ENCODE assay signal across 7 mouse cellular contexts in the genomic region with DNA sequence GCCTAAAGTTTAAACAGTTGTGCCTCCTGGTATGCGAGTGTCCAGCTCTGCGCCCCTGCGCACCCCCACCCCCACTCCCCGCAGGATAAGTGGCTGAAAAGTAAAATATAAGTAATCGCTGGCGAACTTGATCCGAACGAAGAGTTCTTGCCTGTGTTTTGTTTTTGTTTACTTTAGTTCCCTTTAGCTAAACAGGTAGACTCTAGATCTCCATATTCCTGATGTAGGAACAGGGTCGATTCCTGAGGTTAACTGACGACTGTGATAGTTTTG. TPM values are rescaled to one million over a fixed set of nuclear protein-coding genes. Genes with fewer than 3 reads are reported as not detected.
DNase-seq lines count a peak whose midpoint lies in the region; ATAC-seq and TF ChIP-seq lines count a peak whose summit lies in the region.

No protein-coding gene starts in this region.

- no peak for TF ChIP-seq CTCF in small intestine, adult 2 months (IDR thresholded peaks at IDR 0.05; ENCODE audit: extremely low read depth, insufficient read length, insufficient replicate concordance, low read depth, low read length)

- peak overlapping the region; percentile 78 for H3K4me2 ChIP-seq in lung, embryonic 16.5 days (ENCODE audit: low read depth, low read length)
- peak overlapping the region; percentile 56 for H3K4me2 ChIP-seq in forebrain, embryonic 12.5 days
- H3K4me2 ChIP-seq in limb, embryonic 13.5 days (replicated peaks) = peak overlapping the region; percentile 76

- H3K36me3 ChIP-seq in lung, embryonic 16.5 days (ENCODE audit: control insufficient read depth, insufficient read depth, low read length) = no peaks in the 10 kb centered on the region
- no peaks in the 10 kb centered on the region for H3K36me3 ChIP-seq in forebrain, embryonic 12.5 days (replicated peaks)
- H3K36me3 ChIP-seq in limb, embryonic 13.5 days = no peaks in the 10 kb centered on the region
- no peaks in the 10 kb centered on the region for H3K36me3 ChIP-seq in small intestine, adult 2 months (ENCODE audit: control insufficient read depth, insufficient read depth, low read length)

- 5% methylated on average over 10 of the region's 10 CpGs for WGBS in lung, embryonic 16.5 days
- WGBS in forebrain, embryonic 12.5 days = 30% methylated on average over 10 of the region's 10 CpGs
- WGBS in limb, embryonic 13.5 days = 23% methylated on average over 10 of the region's 10 CpGs
- 5% methylated on average over 10 of the region's 10 CpGs for WGBS in small intestine, adult 2 months

- no peak for DNase-seq in lung, postnatal 4 days
- no peak for DNase-seq in adipocyte (ENCODE audit: low spot score)
- DNase-seq in spleen, postnatal 36 days (ENCODE audit: low spot score in 2 of 2) = no peak

- peak overlapping the region; percentile 78 for H3K9ac ChIP-seq in lung, embryonic 16.5 days (ENCODE audit: low read length)
- H3K9ac ChIP-seq in forebrain, embryonic 12.5 days = peak overlapping the region; percentile 94
- H3K9ac ChIP-seq in limb, embryonic 13.5 days = peak overlapping the region; percentile 93

- no peaks in the 10 kb centered on the region for H3K9me3 ChIP-seq in lung, embryonic 16.5 days (ENCODE audit: control insufficient read depth, low read length)
- no peaks in the 10 kb centered on the region for H3K9me3 ChIP-seq in forebrain, embryonic 12.5 days
- no peaks in the 10 kb centered on the region for H3K9me3 ChIP-seq in limb, embryonic 13.5 days

- TF ChIP-seq POLR2A in small intestine, adult 2 months (IDR thresholded peaks at IDR 0.05; ENCODE audit: low read depth, low read length) = no peak

- H3K27ac ChIP-seq in lung, embryonic 16.5 days (ENCODE audit: low read length) = peak overlapping the region; percentile 88
- no peak overlapping the region for H3K27ac ChIP-seq in forebrain, embryonic 12.5 days
- peak overlapping the region; percentile 76 for H3K27ac ChIP-seq in limb, embryonic 13.5 days
- 0 out of 2 replicates have a peak overlapping the region, but pooled peaks have one; percentile 34 for H3K27ac ChIP-seq in small intestine, adult 2 months (ENCODE audit: insufficient read depth, low read depth, low read length)

- peak overlapping the region; percentile 95 for H3K4me3 ChIP-seq in lung, embryonic 16.5 days (ENCODE audit: low read length)
- H3K4me3 ChIP-seq in forebrain, embryonic 12.5 days (replicated peaks) = peak overlapping the region; percentile 93
- H3K4me3 ChIP-seq in limb, embryonic 13.5 days = peak overlapping the region; percentile 95
- peak overlapping the region; percentile 94 for H3K4me3 ChIP-seq in small intestine, adult 2 months (ENCODE audit: low read depth, low read length)

- peak; percentile 31 for ATAC-seq in lung, embryonic 16.5 days (ENCODE audit: low read depth)
- ATAC-seq in forebrain, embryonic 12.5 days (ENCODE audit: low FRiP score) = no peak; the same call in 1 of the 2 replicates
- no peak for ATAC-seq in limb, embryonic 13.5 days (ENCODE audit: low FRiP score, low read depth)

- peaks cover 27% of the 10 kb centered on the region for H3K4me1 ChIP-seq in lung, embryonic 16.5 days (replicated peaks; ENCODE audit: control insufficient read depth, insufficient read depth, low read length)
- H3K4me1 ChIP-seq in forebrain, embryonic 12.5 days = peaks cover 26% of the 10 kb centered on the region
- H3K4me1 ChIP-seq in limb, embryonic 13.5 days = peaks cover 35% of the 10 kb centered on the region
- H3K4me1 ChIP-seq in small intestine, adult 2 months (ENCODE audit: control insufficient read depth, insufficient read depth, insufficient read length, low read length) = peaks cover 7% of the 10 kb centered on the region; the same call in 1 of the 2 replicates

- no peaks in the 10 kb centered on the region for H3K27me3 ChIP-seq in lung, embryonic 16.5 days (ENCODE audit: control insufficient read depth, insufficient read depth, low read depth, low read length)
- H3K27me3 ChIP-seq in forebrain, embryonic 12.5 days = no peaks in the 10 kb centered on the region
- H3K27me3 ChIP-seq in limb, embryonic 13.5 days = no peaks in the 10 kb centered on the region
- no peaks in the 10 kb centered on the region for H3K27me3 ChIP-seq in small intestine, adult 2 months (ENCODE audit: control insufficient read depth, insufficient read depth, low read length)

RNA-seq across cellular contexts. Expression of gene Arl5a, which starts 0.8 kb away (rescaled TPM):
- polyA plus RNA-seq in lung, embryonic 16.5 days (2015; fragmentation: Nextera tagmentation; extraction: Ambion mirVana) = 27.5 and 36.5 TPM in 2 replicates
- polyA plus RNA-seq in forebrain, embryonic 12.5 days (2016; fragmentation: Nextera tagmentation; extraction: Ambion mirVana) = 67.8 and 72.3 TPM in 2 replicates
- polyA plus RNA-seq in limb, embryonic 13.5 days (2015; fragmentation: Nextera tagmentation; extraction: Ambion mirVana) = 43.8 and 49.0 TPM in 2 replicates
- polyA plus RNA-seq in small intestine, adult 2 months (2012; rRNA removed) = 4.4 and 6.9 TPM in 2 replicates

RNA-seq across cellular contexts. Expression of gene Neb, which starts 47.2 kb away (rescaled TPM):
- polyA plus RNA-seq in lung, embryonic 16.5 days (2015; fragmentation: Nextera tagmentation; extraction: Ambion mirVana) = 5.8 and 16.8 TPM in 2 replicates
- polyA plus RNA-seq in forebrain, embryonic 12.5 days (2016; fragmentation: Nextera tagmentation; extraction: Ambion mirVana) = 1.1 and 1.7 TPM in 2 replicates
- polyA plus RNA-seq in limb, embryonic 13.5 days (2015; fragmentation: Nextera tagmentation; extraction: Ambion mirVana) = 101 and 102 TPM in 2 replicates
- polyA plus RNA-seq in small intestine, adult 2 months (2012; rRNA removed) = 0.13 and 0.23 TPM in 2 replicates
